Comparison of ENCODE assay signal across 8 mouse cellular contexts in genomic region chr7:100658093-100658578, GRCm38 (mm10). TPM values are rescaled to one million over a fixed set of nuclear protein-coding genes. Genes with fewer than 3 reads are reported as not detected.
DNase-seq lines count a peak whose midpoint lies in the region; ATAC-seq and TF ChIP-seq lines count a peak whose summit lies in the region.

No protein-coding gene starts in this region.

- no peak for TF ChIP-seq EP300 in liver, embryonic 14.5 days (IDR thresholded peaks at IDR 0.05; ENCODE audit: low read depth)

- peak overlapping the region; percentile 37 for H3K4me2 ChIP-seq in embryonic facial prominence, embryonic 15.5 days (replicated peaks)
- H3K4me2 ChIP-seq in intestine, embryonic 15.5 days (replicated peaks), result peak overlapping the region; percentile 54
- peak overlapping the region; percentile 6; the same call in 1 of the 2 replicates for H3K4me2 ChIP-seq in liver, embryonic 14.5 days (ENCODE audit: low read depth)

- TF ChIP-seq POLR2A in olfactory bulb, adult 2 months (IDR thresholded peaks at IDR 0.05; ENCODE audit: insufficient read depth, low read depth, low read length), result no peak

- peak overlapping the region; percentile 19; the same call in 1 of the 2 replicates for H3K4me3 ChIP-seq in embryonic facial prominence, embryonic 15.5 days (replicated peaks)
- peak overlapping the region; percentile 13; the same call in 1 of the 2 replicates for H3K4me3 ChIP-seq in intestine, embryonic 15.5 days (replicated peaks)
- H3K4me3 ChIP-seq in liver, embryonic 14.5 days (ENCODE audit: insufficient read depth in 1 of 2, low read depth in 2 of 2, low read length in 2 of 2), result no peak overlapping the region
- H3K4me3 ChIP-seq in olfactory bulb, adult 2 months (ENCODE audit: insufficient read depth, low read depth, low read length), result peak overlapping the region; percentile 28

- 23% methylated on average over 18 of the region's 18 CpGs for WGBS in embryonic facial prominence, embryonic 15.5 days
- 25% methylated on average over 18 of the region's 18 CpGs for WGBS in intestine, embryonic 15.5 days
- 42% methylated on average over 18 of the region's 18 CpGs for WGBS in liver, embryonic 14.5 days (ENCODE audit: insufficient replicate concordance)
- WGBS in olfactory bulb, adult 2 months, result 35% methylated on average over 18 of the region's 18 CpGs

- H3K27ac ChIP-seq in embryonic facial prominence, embryonic 15.5 days (replicated peaks), result no peak overlapping the region
- H3K27ac ChIP-seq in intestine, embryonic 15.5 days, result no peak overlapping the region
- H3K27ac ChIP-seq in liver, embryonic 14.5 days, result no peak overlapping the region
- no peak overlapping the region for H3K27ac ChIP-seq in olfactory bulb, adult 2 months (ENCODE audit: insufficient read depth, low read depth, low read length)

- H3K27me3 ChIP-seq in embryonic facial prominence, embryonic 15.5 days, result no peaks in the 10 kb centered on the region
- H3K27me3 ChIP-seq in intestine, embryonic 15.5 days (replicated peaks), result no peaks in the 10 kb centered on the region
- H3K27me3 ChIP-seq in liver, embryonic 14.5 days (ENCODE audit: control insufficient read depth, insufficient read depth, low read length), result no peaks in the 10 kb centered on the region

- peaks cover 7% of the 10 kb centered on the region for H3K4me1 ChIP-seq in embryonic facial prominence, embryonic 15.5 days
- H3K4me1 ChIP-seq in intestine, embryonic 15.5 days (replicated peaks), result peaks cover 3% of the 10 kb centered on the region; the same call in 1 of the 2 replicates
- H3K4me1 ChIP-seq in liver, embryonic 14.5 days (replicated peaks; ENCODE audit: control insufficient read depth in 2 of 2, insufficient read depth in 2 of 2, low read length in 1 of 2), result peaks cover 0 to 3% of the 10 kb centered on the region in 2 experiments; a peak in 1 of 4 replicates
- H3K4me1 ChIP-seq in olfactory bulb, adult 2 months (ENCODE audit: control insufficient read depth, insufficient read depth, low read length), result peaks cover 7% of the 10 kb centered on the region

- no peaks in the 10 kb centered on the region for H3K36me3 ChIP-seq in embryonic facial prominence, embryonic 15.5 days
- H3K36me3 ChIP-seq in intestine, embryonic 15.5 days, result no peaks in the 10 kb centered on the region
- H3K36me3 ChIP-seq in liver, embryonic 14.5 days (replicated peaks; ENCODE audit: control insufficient read depth, insufficient read depth, low read depth), result no peaks in the 10 kb centered on the region

- H3K9ac ChIP-seq in embryonic facial prominence, embryonic 15.5 days, result no peak overlapping the region
- no peak overlapping the region for H3K9ac ChIP-seq in intestine, embryonic 15.5 days
- H3K9ac ChIP-seq in liver, embryonic 14.5 days (replicated peaks), result no peak overlapping the region

- DNase-seq in right cerebral cortex, postnatal 14 days, result peak; percentile 45
- no peak for DNase-seq in right cerebral cortex, postnatal 36 days (ENCODE audit: low spot score in 2 of 2)
- DNase-seq in liver, embryonic 14.5 days (ENCODE audit: low read depth in 3 of 3, low spot score in 3 of 3), result no peak
- no peak for DNase-seq in thymus, postnatal 14 days
- no peak for DNase-seq in thymus, postnatal 4 days

- no peak for TF ChIP-seq CTCF in liver, embryonic 14.5 days (IDR thresholded peaks at IDR 0.05; ENCODE audit: low read depth)
- no peak for TF ChIP-seq CTCF in olfactory bulb, adult 2 months (IDR thresholded peaks at IDR 0.05; ENCODE audit: insufficient read depth, low read depth, low read length)

- no peaks in the 10 kb centered on the region for H3K9me3 ChIP-seq in embryonic facial prominence, embryonic 15.5 days (replicated peaks)
- H3K9me3 ChIP-seq in intestine, embryonic 15.5 days, result no peaks in the 10 kb centered on the region
- H3K9me3 ChIP-seq in liver, embryonic 14.5 days (ENCODE audit: control insufficient read depth, low read length), result no peaks in the 10 kb centered on the region

- peak; percentile 67 for ATAC-seq in embryonic facial prominence, embryonic 15.5 days (ENCODE audit: insufficient number of reproducible peaks, low FRiP score, low TSS enrichment, low read depth)
- peak; percentile 87 for ATAC-seq in intestine, embryonic 15.5 days
- ATAC-seq in liver, embryonic 14.5 days (ENCODE audit: insufficient read depth), result peak; percentile 27; the same call in 1 of the 2 replicates

RNA-seq across cellular contexts. Expression of gene Plekhb1, which starts 4.1 kb away (rescaled TPM):
- polyA plus RNA-seq in embryonic facial prominence, embryonic 15.5 days (2015; fragmentation: Nextera tagmentation; extraction: Ambion mirVana), result 11.6 and 15.2 TPM in 2 replicates
- 14.6 and 15.3 TPM in 2 replicates for polyA plus RNA-seq in intestine, embryonic 15.5 days (2015; fragmentation: Nextera tagmentation; extraction: Ambion mirVana)
- polyA plus RNA-seq in liver, embryonic 14.5 days (2012; rRNA removed), result 0.29 and 0.42 TPM in 2 replicates
- polyA plus RNA-seq in liver, embryonic 14.5 days (2014; fragmentation: Nextera tagmentation; extraction: Ambion mirVana), result 0.24 and 0.43 TPM in 2 replicates
- not detected in 2 replicates for polyA plus RNA-seq in olfactory bulb, adult 2 months (2012; ENCODE audit: insufficient read depth, insufficient read length, low replicate concordance, missing spikeins)

RNA-seq across cellular contexts. Expression of gene Fam168a, which starts 48.3 kb away (rescaled TPM):
- 43.7 and 45.5 TPM in 2 replicates for polyA plus RNA-seq in embryonic facial prominence, embryonic 15.5 days (2015; fragmentation: Nextera tagmentation; extraction: Ambion mirVana)
- polyA plus RNA-seq in intestine, embryonic 15.5 days (2015; fragmentation: Nextera tagmentation; extraction: Ambion mirVana), result 25.1 and 26.9 TPM in 2 replicates
- 4.1 TPM in 2 replicates for polyA plus RNA-seq in liver, embryonic 14.5 days (2012; rRNA removed)
- 4.4 and 6.3 TPM in 2 replicates for polyA plus RNA-seq in liver, embryonic 14.5 days (2014; fragmentation: Nextera tagmentation; extraction: Ambion mirVana)
- polyA plus RNA-seq in olfactory bulb, adult 2 months (2012; ENCODE audit: insufficient read depth, insufficient read length, low replicate concordance, missing spikeins), result not detected in 2 replicates

RNA-seq across cellular contexts. Expression of gene Mrpl48, which starts 50.0 kb away (rescaled TPM):
- polyA plus RNA-seq in embryonic facial prominence, embryonic 15.5 days (2015; fragmentation: Nextera tagmentation; extraction: Ambion mirVana), result 75.0 and 77.7 TPM in 2 replicates
- 87.7 and 87.9 TPM in 2 replicates for polyA plus RNA-seq in intestine, embryonic 15.5 days (2015; fragmentation: Nextera tagmentation; extraction: Ambion mirVana)
- 15.1 and 21.5 TPM in 2 replicates for polyA plus RNA-seq in liver, embryonic 14.5 days (2012; rRNA removed)
- polyA plus RNA-seq in liver, embryonic 14.5 days (2014; fragmentation: Nextera tagmentation; extraction: Ambion mirVana), result 47.2 and 50.8 TPM in 2 replicates
- not detected in 2 replicates for polyA plus RNA-seq in olfactory bulb, adult 2 months (2012; ENCODE audit: insufficient read depth, insufficient read length, low replicate concordance, missing spikeins)

RNA-seq across cellular contexts. Expression of gene Rab6a, which starts 50.9 kb away (rescaled TPM):
- polyA plus RNA-seq in embryonic facial prominence, embryonic 15.5 days (2015; fragmentation: Nextera tagmentation; extraction: Ambion mirVana), result 105 and 107 TPM in 2 replicates
- 105 and 116 TPM in 2 replicates for polyA plus RNA-seq in intestine, embryonic 15.5 days (2015; fragmentation: Nextera tagmentation; extraction: Ambion mirVana)
- 17.0 and 24.3 TPM in 2 replicates for polyA plus RNA-seq in liver, embryonic 14.5 days (2012; rRNA removed)
- polyA plus RNA-seq in liver, embryonic 14.5 days (2014; fragmentation: Nextera tagmentation; extraction: Ambion mirVana), result 39.8 and 43.9 TPM in 2 replicates
- polyA plus RNA-seq in olfactory bulb, adult 2 months (2012; ENCODE audit: insufficient read depth, insufficient read length, low replicate concordance, missing spikeins), result not detected in 2 replicates

Comparison
In these comparisons a context has a peak if more than half of its experiments do, and no peak if none do; other contexts are left out.
1. ATAC-seq: peak in every context shown above with its lines; median percentile 87 in intestine, embryonic 15.5 days; 67 in embryonic facial prominence, embryonic 15.5 days; 27 in liver, embryonic 14.5 days.
2. H3K4me3 ChIP-seq: peak in embryonic facial prominence, embryonic 15.5 days (single experiment), intestine, embryonic 15.5 days (single experiment) and olfactory bulb, adult 2 months (single experiment); none in liver, embryonic 14.5 days (0 of 2).
3. RNA of gene Mrpl48, which starts 50.0 kb away (polyA plus RNA-seq): 87.7 to 87.9 TPM in intestine, embryonic 15.5 days, 75.0 to 77.7 TPM in embryonic facial prominence, embryonic 15.5 days and 15.1 to 50.8 TPM in liver, embryonic 14.5 days; not detected in olfactory bulb, adult 2 months; every median in the first group is over 10 times any median in the second.
4. Peak in every context shown above with its lines, with median percentiles within 50 percentile points of each other: H3K4me2 ChIP-seq.